9 mouse cellular contexts compared by ENCODE assay signal in genomic region chr17:45505941-45506465, GRCm38 (mm10). TPM values are rescaled to one million over a fixed set of nuclear protein-coding genes. Genes with fewer than 3 reads are reported as not detected.
DNase-seq lines count a peak whose midpoint lies in the region; ATAC-seq lines count a peak whose summit lies in the region.
"Had no signal": no experiment of that assay in that cellular context is flagged by ENCODE, and none has a peak within 500 bp of the region (broad histone marks: within the 10 kb centered on the region; RNA-seq: fewer than 3 reads in every experiment).

No protein-coding gene starts in this region.

- intact Hi-C loops in heart, postnatal 36 days (cut with DNase I), result loop anchor here (2.0 kb wide), 1 partner anchor 27 kb away; no protein-coding TSS in a partner anchor

- no peak for DNase-seq in heart, postnatal 36 days
- no peak for DNase-seq in neural tube, embryonic 10.5 days (ENCODE audit: extremely low spot score, low spot score)
- no peak for DNase-seq in hindbrain, embryonic 11.5 days (ENCODE audit: low spot score)
- DNase-seq in layer of hippocampus, adult 11-12 months (ENCODE audit: low spot score), result no peak
- no peak for DNase-seq in urinary bladder, adult 18-20 months (ENCODE audit: low spot score in 2 of 2)

- H3K27me3 ChIP-seq in heart, embryonic 13.5 days (replicated peaks), result no peaks in the 10 kb centered on the region
- H3K27me3 ChIP-seq in neural tube, embryonic 12.5 days (replicated peaks), result no peaks in the 10 kb centered on the region
- H3K27me3 ChIP-seq in hindbrain, embryonic 11.5 days (ENCODE audit: control insufficient read depth, insufficient read depth, low read length), result no peaks in the 10 kb centered on the region
- no peaks in the 10 kb centered on the region for H3K27me3 ChIP-seq in stomach, embryonic 15.5 days (replicated peaks)

- H3K4me2 ChIP-seq in heart, embryonic 13.5 days, result no peak overlapping the region
- H3K4me2 ChIP-seq in neural tube, embryonic 12.5 days (replicated peaks), result peak overlapping the region; percentile 48
- H3K4me2 ChIP-seq in hindbrain, embryonic 11.5 days (replicated peaks; ENCODE audit: low read depth, low read length), result no peak overlapping the region
- H3K4me2 ChIP-seq in stomach, embryonic 15.5 days, result peak overlapping the region; percentile 12; the same call in 1 of the 2 replicates

- peaks cover 24% of the 10 kb centered on the region for H3K4me1 ChIP-seq in heart, embryonic 13.5 days
- peaks cover 9% of the 10 kb centered on the region; the same call in 1 of the 2 replicates for H3K4me1 ChIP-seq in neural tube, embryonic 12.5 days
- H3K4me1 ChIP-seq in hindbrain, embryonic 11.5 days (replicated peaks; ENCODE audit: control insufficient read depth, insufficient read depth, low read length), result no peaks in the 10 kb centered on the region; the same call in 1 of the 2 replicates
- peaks cover 4% of the 10 kb centered on the region for H3K4me1 ChIP-seq in stomach, embryonic 15.5 days

- H3K9me3 ChIP-seq in heart, embryonic 13.5 days, result no peaks in the 10 kb centered on the region
- no peaks in the 10 kb centered on the region for H3K9me3 ChIP-seq in neural tube, embryonic 12.5 days
- H3K9me3 ChIP-seq in hindbrain, embryonic 11.5 days (ENCODE audit: control insufficient read depth, low read length), result no peaks in the 10 kb centered on the region
- H3K9me3 ChIP-seq in stomach, embryonic 15.5 days, result no peaks in the 10 kb centered on the region

- peaks cover 29% of the 10 kb centered on the region for H3K36me3 ChIP-seq in heart, embryonic 13.5 days
- peaks cover 23% of the 10 kb centered on the region for H3K36me3 ChIP-seq in neural tube, embryonic 12.5 days
- H3K36me3 ChIP-seq in hindbrain, embryonic 11.5 days (ENCODE audit: control insufficient read depth, insufficient read depth, low read length), result no peaks in the 10 kb centered on the region
- peaks cover 5% of the 10 kb centered on the region; the same call in 1 of the 2 replicates for H3K36me3 ChIP-seq in stomach, embryonic 15.5 days

- 72% methylated on average over 6 of the region's 6 CpGs for WGBS in heart, embryonic 13.5 days
- WGBS in neural tube, embryonic 12.5 days, result 74% methylated on average over 6 of the region's 6 CpGs
- 68% methylated on average over 6 of the region's 6 CpGs for WGBS in hindbrain, embryonic 11.5 days
- WGBS in stomach, embryonic 15.5 days, result 72% methylated on average over 6 of the region's 6 CpGs

- H3K9ac ChIP-seq in heart, embryonic 13.5 days, result peak overlapping the region; percentile 91; the same call in 1 of the 2 replicates
- no peak overlapping the region for H3K9ac ChIP-seq in neural tube, embryonic 12.5 days
- H3K9ac ChIP-seq in hindbrain, embryonic 11.5 days (ENCODE audit: low read depth, low read length), result no peak overlapping the region
- H3K9ac ChIP-seq in stomach, embryonic 15.5 days, result no peak overlapping the region

- H3K4me3 ChIP-seq in heart, embryonic 13.5 days, result no peak overlapping the region
- no peak overlapping the region for H3K4me3 ChIP-seq in neural tube, embryonic 12.5 days
- no peak overlapping the region for H3K4me3 ChIP-seq in hindbrain, embryonic 11.5 days (ENCODE audit: low read depth, low read length)
- H3K4me3 ChIP-seq in stomach, embryonic 15.5 days (replicated peaks), result no peak overlapping the region

- no peak overlapping the region for H3K27ac ChIP-seq in heart, embryonic 13.5 days (replicated peaks)
- no peak overlapping the region for H3K27ac ChIP-seq in neural tube, embryonic 12.5 days
- no peak overlapping the region for H3K27ac ChIP-seq in hindbrain, embryonic 11.5 days (ENCODE audit: low read depth, low read length)
- H3K27ac ChIP-seq in stomach, embryonic 15.5 days, result no peak overlapping the region

- ATAC-seq in heart, embryonic 13.5 days (ENCODE audit: extremely low read depth, insufficient number of reproducible peaks, low FRiP score, low TSS enrichment), result no peak
- ATAC-seq in neural tube, embryonic 12.5 days (ENCODE audit: low FRiP score, low read depth), result peak; percentile 25; the same call in 1 of the 2 replicates
- peak; percentile 37; the same call in 1 of the 2 replicates for ATAC-seq in hindbrain, embryonic 11.5 days (ENCODE audit: low FRiP score)
- no peak for ATAC-seq in stomach, embryonic 15.5 days (ENCODE audit: insufficient read depth, low FRiP score, low read depth)

RNA-seq across cellular contexts. Expression of gene Aars2, which starts 0.6 kb away (rescaled TPM):
- 19.8 and 22.3 TPM in 2 replicates for polyA plus RNA-seq in heart, embryonic 13.5 days (2015; fragmentation: Nextera tagmentation; extraction: Ambion mirVana)
- 10 to 100 TPM; 19.4 to 19.6 TPM for total RNA-seq in heart, postnatal 36 days (2021)
- 23.6 and 25.4 TPM in 2 replicates for polyA plus RNA-seq in neural tube, embryonic 12.5 days (2016; fragmentation: Nextera tagmentation; extraction: Ambion mirVana)
- polyA plus RNA-seq in hindbrain, embryonic 11.5 days (2014; fragmentation: Nextera tagmentation; extraction: Ambion mirVana), result 13.0 and 14.5 TPM in 2 replicates
- 17.2 and 17.7 TPM in 2 replicates for polyA plus RNA-seq in stomach, embryonic 15.5 days (2015; fragmentation: Nextera tagmentation; extraction: Ambion mirVana)

RNA-seq across cellular contexts. Expression of gene Tcte1, which starts 17.2 kb away (rescaled TPM):
- polyA plus RNA-seq in heart, embryonic 13.5 days (2015; fragmentation: Nextera tagmentation; extraction: Ambion mirVana), result 0.15 and 0.27 TPM in 2 replicates
- not detected for total RNA-seq in heart, postnatal 36 days (2021)
- 1.9 TPM in 2 replicates for polyA plus RNA-seq in neural tube, embryonic 12.5 days (2016; fragmentation: Nextera tagmentation; extraction: Ambion mirVana)
- 2.0 and 2.5 TPM in 2 replicates for polyA plus RNA-seq in hindbrain, embryonic 11.5 days (2014; fragmentation: Nextera tagmentation; extraction: Ambion mirVana)
- polyA plus RNA-seq in stomach, embryonic 15.5 days (2015; fragmentation: Nextera tagmentation; extraction: Ambion mirVana), result 0.12 and 0.36 TPM in 2 replicates
- total RNA-seq: gastrocnemius, postnatal 14 days had no signal

RNA-seq across cellular contexts. Expression of gene Spats1, which starts 30.8 kb away (rescaled TPM):
- polyA plus RNA-seq in heart, embryonic 13.5 days (2015; fragmentation: Nextera tagmentation; extraction: Ambion mirVana), result 0.98 and 1.1 TPM in 2 replicates
- under 1 TPM in 1 of 2 experiments, not detected in 1; 0.27 TPM for total RNA-seq in heart, postnatal 36 days (2021)
- 1.2 and 1.3 TPM in 2 replicates for polyA plus RNA-seq in neural tube, embryonic 12.5 days (2016; fragmentation: Nextera tagmentation; extraction: Ambion mirVana)
- 0.61 and 0.85 TPM in 2 replicates for polyA plus RNA-seq in hindbrain, embryonic 11.5 days (2014; fragmentation: Nextera tagmentation; extraction: Ambion mirVana)
- 0.15 and 0.30 TPM in 2 replicates for polyA plus RNA-seq in stomach, embryonic 15.5 days (2015; fragmentation: Nextera tagmentation; extraction: Ambion mirVana)

RNA-seq across cellular contexts. Expression of gene Tmem151b, which starts 43.5 kb away (rescaled TPM):
- 1.4 and 1.6 TPM in 2 replicates for polyA plus RNA-seq in heart, embryonic 13.5 days (2015; fragmentation: Nextera tagmentation; extraction: Ambion mirVana)
- under 1 TPM in 1 of 2 experiments, not detected in 1; 0.08 TPM for total RNA-seq in heart, postnatal 36 days (2021)
- polyA plus RNA-seq in neural tube, embryonic 12.5 days (2016; fragmentation: Nextera tagmentation; extraction: Ambion mirVana), result 10.5 and 13.1 TPM in 2 replicates
- 4.7 and 5.6 TPM in 2 replicates for polyA plus RNA-seq in hindbrain, embryonic 11.5 days (2014; fragmentation: Nextera tagmentation; extraction: Ambion mirVana)
- polyA plus RNA-seq in stomach, embryonic 15.5 days (2015; fragmentation: Nextera tagmentation; extraction: Ambion mirVana), result 2.3 and 2.5 TPM in 2 replicates

RNA-seq across cellular contexts. Expression of gene Nfkbie, which starts 49.5 kb away (rescaled TPM):
- polyA plus RNA-seq in heart, embryonic 13.5 days (2015; fragmentation: Nextera tagmentation; extraction: Ambion mirVana), result 2.7 TPM in 2 replicates
- total RNA-seq in heart, postnatal 36 days (2021), result 1 to 10 TPM; 1.4 to 1.5 TPM
- polyA plus RNA-seq in neural tube, embryonic 12.5 days (2016; fragmentation: Nextera tagmentation; extraction: Ambion mirVana), result 7.4 and 7.5 TPM in 2 replicates
- 5.6 and 9.0 TPM in 2 replicates for polyA plus RNA-seq in hindbrain, embryonic 11.5 days (2014; fragmentation: Nextera tagmentation; extraction: Ambion mirVana)
- polyA plus RNA-seq in stomach, embryonic 15.5 days (2015; fragmentation: Nextera tagmentation; extraction: Ambion mirVana), result 4.3 and 4.4 TPM in 2 replicates

Comparison
In these comparisons a context has a peak if more than half of its experiments do, and no peak if none do; other contexts are left out.
1. ATAC-seq: peak in neural tube, embryonic 12.5 days (single experiment) and hindbrain, embryonic 11.5 days (single experiment); none in heart, embryonic 13.5 days (single experiment) and stomach, embryonic 15.5 days (single experiment).
2. H3K4me2 ChIP-seq: peak in neural tube, embryonic 12.5 days (single experiment) and stomach, embryonic 15.5 days (single experiment); none in heart, embryonic 13.5 days (single experiment) and hindbrain, embryonic 11.5 days (single experiment).